Mouse (Mus musculus) thymus, adult 2 months (tissue): Measurements from ENCODE around the gene Car14.
"Not testable (repeated sequence)": the region's sequence is repeated elsewhere in the genome, so short reads cannot be mapped to it uniquely, and the experiment has no call there.

Experiments
- CTCF ChIP-seq: fragments of 200-500 bp; IDR thresholded peaks from 2 replicates; pipeline ENCODE4 v1.5.1; 2012; ENCODE audit warnings: mild to moderate bottlenecking, control low read depth, low read length, moderate library complexity, borderline replicate concordance; ENCODE audit not compliant: control insufficient read depth, poor library complexity, insufficient read depth; ENCODE audit errors: extremely low read depth
- POLR2A ChIP-seq: fragments of 200-500 bp; IDR thresholded peaks from 2 replicates; pipeline ENCODE4 v1.6.1; 2012; ENCODE audit warnings: mild to moderate bottlenecking, low read length, control low read depth, moderate library complexity; ENCODE audit not compliant: control insufficient read depth, poor library complexity, insufficient read depth; ENCODE audit errors: extremely low read depth

- TF ChIP-seq CTCF, POLR2A: not testable (repeated sequence)
These were observed 16.0 kb upstream of the Car14 start for GRCm38 (mm10) chr3:95920532-95920931.
